Mouse (Mus musculus) CD4-positive naive resting alpha-beta T cell, adult 57 days (primary cell): ENCODE data around the gene Kdm2b. TPM values are rescaled to one million over a fixed set of nuclear protein-coding genes. Genes with fewer than 3 reads are reported as not detected.

ENCODE experiments used
- total RNA-seq: library from RNA; stranded (reverse); gene quantifications from one replicate; pipeline ENCODE4 v1.2.4, GENCODE M21; 2023

The Kdm2b gene
- total RNA-seq, result 77.0 TPM

DNA sequence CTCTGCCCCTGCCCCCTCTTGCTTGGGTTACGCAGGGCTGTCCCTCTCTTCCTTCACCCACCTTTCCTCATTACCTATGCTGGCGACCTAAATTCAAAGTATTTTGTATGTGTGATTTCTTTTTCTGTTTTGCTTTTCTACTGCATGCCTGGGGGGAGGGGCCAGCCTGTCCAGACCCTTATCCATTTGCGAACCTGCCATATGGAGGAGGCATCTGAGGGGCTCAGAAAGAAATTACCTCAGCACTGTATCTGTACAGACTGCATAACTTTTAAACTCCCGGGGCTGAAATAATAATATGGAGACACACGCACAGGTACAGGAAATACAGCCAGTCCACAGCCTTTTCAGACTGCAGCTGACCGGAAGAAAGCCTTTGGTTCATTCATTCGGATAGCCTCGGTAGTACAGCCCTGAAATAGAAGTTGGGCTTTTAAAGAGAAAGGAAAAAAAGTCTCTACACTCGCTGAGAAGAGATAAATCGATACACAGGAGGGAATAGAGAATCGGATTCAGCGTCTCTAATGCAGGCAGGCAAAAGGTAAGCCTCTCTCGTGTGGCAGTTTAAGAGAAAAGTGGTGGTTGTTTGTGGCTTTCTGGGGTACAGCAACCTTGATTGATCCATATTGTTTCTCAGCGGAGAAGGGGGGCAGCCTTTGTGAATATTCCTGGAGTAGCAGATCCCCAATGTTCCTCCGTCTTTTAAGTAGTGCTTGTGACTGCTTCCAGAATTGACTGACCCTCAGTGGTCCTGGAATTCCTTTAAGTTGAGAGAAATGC lies at the start of gene Kdm2b:
Kdm2b (minus strand) TSS at position 273 of the 780 bp plus-strand sequence.

DNA sequence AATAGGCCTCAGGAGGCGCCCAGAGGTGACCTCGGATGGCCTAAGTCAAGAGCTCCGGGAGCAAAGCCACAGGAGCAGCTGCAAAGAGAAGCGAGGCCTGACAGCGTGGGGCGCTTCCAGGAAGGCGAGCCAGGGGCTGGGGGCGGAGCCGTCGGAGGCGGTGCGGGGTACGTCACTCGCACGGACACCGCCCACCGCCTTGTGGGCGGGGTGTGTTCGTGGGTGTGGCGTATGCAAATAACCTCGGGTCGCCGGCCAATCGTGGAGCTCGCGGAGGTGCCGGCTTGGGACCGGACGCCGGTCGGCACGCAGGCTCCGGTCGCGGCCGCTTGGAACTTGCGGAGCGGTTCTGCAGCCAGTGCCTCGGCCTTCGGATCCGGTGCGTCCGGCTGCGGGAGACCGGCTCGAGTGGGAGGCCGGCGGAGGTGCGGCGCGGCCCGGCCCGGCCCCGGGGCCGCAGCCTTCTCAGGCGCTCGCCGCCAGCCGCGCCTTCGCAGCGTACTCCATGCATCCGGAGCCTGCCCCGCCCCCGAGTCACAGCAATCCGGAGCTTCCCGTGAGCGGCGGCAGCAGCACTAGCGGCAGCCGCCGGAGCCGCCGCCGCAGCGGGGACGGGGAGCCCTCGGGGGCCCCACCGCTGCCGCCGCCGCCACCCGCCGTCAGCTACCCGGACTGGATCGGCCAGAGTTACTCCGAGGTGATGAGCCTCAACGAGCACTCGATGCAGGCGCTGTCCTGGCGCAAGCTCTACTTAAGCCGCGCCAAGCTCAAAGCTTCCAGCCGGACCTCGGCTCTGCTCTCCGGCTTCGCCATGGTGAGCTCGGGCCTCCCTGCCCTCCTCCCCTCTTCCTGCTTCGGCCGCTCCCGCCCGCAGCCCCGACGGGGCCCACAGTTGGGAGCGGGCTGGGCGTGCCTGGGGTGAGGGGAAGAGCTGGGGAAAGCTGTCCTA lies 25.4 kb upstream of the Kdm2b start, which contains the start of gene Orai1:
Orai1 (plus strand) TSS at position 322 of the 949 bp plus-strand sequence.

DNA sequence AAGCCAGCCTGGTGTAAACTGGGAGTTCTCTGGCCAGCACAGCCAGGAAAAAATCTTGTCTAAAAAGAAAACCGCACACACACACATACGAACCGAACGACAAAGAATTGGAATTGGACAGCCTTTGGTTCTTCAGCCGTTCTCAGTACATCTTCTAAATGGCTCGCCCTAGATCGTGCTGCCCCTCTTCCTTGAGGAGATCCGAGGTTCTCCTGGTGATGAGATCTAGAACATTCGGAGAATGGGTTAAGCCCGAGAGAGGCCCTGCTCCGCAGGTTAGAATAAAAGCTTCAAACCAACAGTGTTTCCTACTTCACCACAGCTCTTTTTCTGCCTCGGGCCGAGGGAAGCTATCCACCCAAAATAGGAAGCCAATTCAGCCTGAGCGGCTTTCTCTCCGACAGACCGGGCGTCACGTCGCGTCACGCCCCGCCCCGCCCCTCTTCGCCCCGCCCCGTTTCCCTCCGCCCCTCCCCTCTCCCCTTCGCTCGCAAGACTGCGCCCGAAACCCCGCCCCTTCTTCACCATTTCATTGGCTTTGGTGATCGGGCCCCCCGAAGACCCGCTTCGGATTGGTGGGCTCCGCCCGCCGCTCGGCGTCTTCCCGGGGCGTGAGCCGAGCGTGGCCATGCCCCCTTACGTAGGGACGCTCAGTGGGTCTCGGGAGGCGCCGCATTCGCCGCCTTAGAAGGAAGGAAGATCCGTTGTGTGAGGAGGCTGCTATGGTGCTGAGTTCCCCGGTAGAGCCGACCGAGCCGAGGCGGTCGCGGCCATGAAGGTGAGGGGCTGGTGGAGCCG lies 139.9 kb downstream of the Kdm2b start, which contains the start of gene Rnf34:
Rnf34 (plus strand) TSS at position 528 of the 798 bp plus-strand sequence.

GRCm38 (mm10) chr5:122820777-122821523 lies 168.7 kb downstream of the Kdm2b start, which contains the start of gene Anapc5:
Anapc5 (minus strand) TSS chr5:122821339.

Other genes with a start within 250 kb of the Kdm2b start
- gene Camkk2, start 210.4 kb downstream of the Kdm2b start, total RNA-seq, result 27.2 TPM
- gene Anapc5, start 168.5 kb downstream of the Kdm2b start, total RNA-seq, result 255 TPM
- gene Rnf34, start 139.8 kb downstream of the Kdm2b start, total RNA-seq, result 31.6 TPM
- gene Orai1, start 25.3 kb upstream of the Kdm2b start, total RNA-seq, result 87.2 TPM
- gene Morn3, start 57.2 kb upstream of the Kdm2b start, total RNA-seq, result not detected
- 8.4 TPM for gene Tmem120b, start 78.6 kb upstream of the Kdm2b start, total RNA-seq
- 86.3 TPM for gene Rhof, start 142.9 kb upstream of the Kdm2b start, total RNA-seq
- 97.1 TPM for gene Setd1b, start 152.4 kb upstream of the Kdm2b start, total RNA-seq
- gene Psmd9, start 179.6 kb upstream of the Kdm2b start, total RNA-seq, result 24.7 TPM
- gene Hpd, start 192.9 kb upstream of the Kdm2b start, total RNA-seq, result not detected